Mouse (Mus musculus): Measurements from ENCODE around the gene Vps16. TPM values are rescaled to one million over a fixed set of nuclear protein-coding genes. Genes with fewer than 3 reads are reported as not detected.

Vps16 gene
- total and polyA plus RNA-seq, 3 experiments, result 76.7 to 119 (median 113) TPM

GRCm38 (mm10) chr2:130472908-130473510 lies 48.9 kb downstream of the Vps16 start:
- Histone ChIP-seq H3K79me2 (replicated peaks; ENCODE audit: control insufficient read depth, extremely low read depth, insufficient read depth, poor library complexity, severe bottlenecking) (peaks cover 3% of the 10 kb centered on the region; the same call in 1 of the 2 replicates), H3K4me3 (replicated peaks in 1 of 3; ENCODE audit: low read depth in 2 of 3, low read length in 2 of 3, poor library complexity in 1 of 3) (no peak overlapping the region), H3K27ac (ENCODE audit: insufficient read depth, low read depth) (no peak overlapping the region), H3K27me3 (replicated peaks) (no peaks in the 10 kb centered on the region), H3K4me2 (ENCODE audit: insufficient read depth, low read depth, poor library complexity, severe bottlenecking) (peak overlapping the region; percentile 65), H3K9ac (ENCODE audit: insufficient read depth, low read depth) (peak overlapping the region; percentile 50; the same call in 1 of the 2 replicates), H3K4me1 (ENCODE audit: control insufficient read depth in 1 of 2, insufficient read depth in 2 of 2) (peaks cover 2 to 35% of the 10 kb centered on the region in 2 experiments; a peak in 2 of 4 replicates), H3K9me3 (replicated peaks; ENCODE audit: low read length) (no peaks in the 10 kb centered on the region), H3K36me3 (replicated peaks in 1 of 2; ENCODE audit: control insufficient read depth in 1 of 2, insufficient read depth in 1 of 2, low read length in 1 of 2) (peaks cover 0 to 14% of the 10 kb centered on the region in 2 experiments)
- TF ChIP-seq TCF12 (IDR thresholded peaks at IDR 0.05; ENCODE audit: low read depth, low read length) (peak; percentile 27; the same call in 1 of the 2 replicates), BHLHE40 (IDR thresholded peaks at IDR 0.05; ENCODE audit: low read depth, low read length) (peak; percentile 61), ETS1 (conservative IDR thresholded peaks at IDR 0.05; ENCODE audit: low read depth, low read length) (no peak), JUND (conservative IDR thresholded peaks at IDR 0.05; ENCODE audit: low read depth, low read length) (no peak), EP300 (IDR thresholded peaks at IDR 0.05; ENCODE audit: low read length) (peak; percentile 29; the same call in 1 of the 2 replicates), ZNF384 (IDR thresholded peaks at IDR 0.05; ENCODE audit: low read depth, low read length) (peak; percentile 67)
- in situ Hi-C loops (cut with MboI; ENCODE audit: low pct_ligation_motif_present, low pct_unique_long_range_greater_than_20kb, low sequenced_read_pairs), result no loop called here
- dilution Hi-C loops (cut with MboI; ENCODE audit: extremely low pct_ligation_motif_present, extremely low pct_unique_long_range_greater_than_20kb, low sequenced_read_pairs), result no loop called here
- peak; percentile 40 for DNase-seq (ENCODE audit: extremely low read depth)

GRCm38 (mm10) chr2:130475764-130476163 lies 51.6 kb downstream of the Vps16 start:
- Histone ChIP-seq H3K4me1 (ENCODE audit: control insufficient read depth in 1 of 2, insufficient read depth in 2 of 2) (peaks cover 2 to 35% of the 10 kb centered on the region in 2 experiments; a peak in 2 of 4 replicates), H3K27ac (ENCODE audit: insufficient read depth, low read depth) (no peak overlapping the region), H3K36me3 (replicated peaks in 1 of 2; ENCODE audit: control insufficient read depth in 1 of 2, insufficient read depth in 1 of 2, low read length in 1 of 2) (peaks cover 0 to 16% of the 10 kb centered on the region in 2 experiments), H3K9me3 (replicated peaks; ENCODE audit: low read length) (no peaks in the 10 kb centered on the region), H3K4me3 (replicated peaks in 1 of 3; ENCODE audit: low read depth in 2 of 3, low read length in 2 of 3, poor library complexity in 1 of 3) (no peak overlapping the region), H3K9ac (ENCODE audit: insufficient read depth, low read depth) (no peak overlapping the region), H3K4me2 (ENCODE audit: insufficient read depth, low read depth, poor library complexity, severe bottlenecking) (no peak overlapping the region), H3K27me3 (replicated peaks) (no peaks in the 10 kb centered on the region), H3K79me2 (replicated peaks; ENCODE audit: control insufficient read depth, extremely low read depth, insufficient read depth, poor library complexity, severe bottlenecking) (peaks cover 5% of the 10 kb centered on the region; the same call in 1 of the 2 replicates)
- DNase-seq (ENCODE audit: extremely low read depth), result no peak
- in situ Hi-C loops (cut with MboI; ENCODE audit: low pct_ligation_motif_present, low pct_unique_long_range_greater_than_20kb, low sequenced_read_pairs), result no loop called here
- dilution Hi-C loops (cut with MboI; ENCODE audit: extremely low pct_ligation_motif_present, extremely low pct_unique_long_range_greater_than_20kb, low sequenced_read_pairs), result no loop called here
- no peak for TF ChIP-seq GABPA (IDR thresholded peaks at IDR 0.05; ENCODE audit: insufficient replicate concordance, low read depth, low read length)
- no peak for TF ChIP-seq ZKSCAN1 (IDR thresholded peaks at IDR 0.05; ENCODE audit: borderline replicate concordance, low read depth, low read length)
- no peak for TF ChIP-seq SIN3A (IDR thresholded peaks at IDR 0.05; ENCODE audit: low read length)
- TF ChIP-seq E2F4 (IDR thresholded peaks at IDR 0.05; ENCODE audit: insufficient replicate concordance, low read depth, low read length), result no peak
- TF ChIP-seq TCF12 (IDR thresholded peaks at IDR 0.05; ENCODE audit: low read depth, low read length), result no peak

- TF ChIP-seq MYC (IDR thresholded peaks at IDR 0.05; ENCODE audit: low read depth, low read length) (no peak), ZMIZ1 (IDR thresholded peaks at IDR 0.05; ENCODE audit: low read depth, low read length) (no peak), SMC3 (IDR thresholded peaks at IDR 0.05; ENCODE audit: low read depth, low read length) (no peak), ZNF384 (IDR thresholded peaks at IDR 0.05; ENCODE audit: low read depth, low read length) (no peak), POLR2A (IDR thresholded peaks at IDR 0.05; ENCODE audit: low read depth, low read length) (no peak), USF2 (conservative IDR thresholded peaks at IDR 0.05; ENCODE audit: low read depth, low read length) (no peak), IRF4 (IDR thresholded peaks at IDR 0.05; ENCODE audit: low read depth, low read length) (no peak), TCF12 (IDR thresholded peaks at IDR 0.05; ENCODE audit: low read depth, low read length) (no peak)
- dilution Hi-C loops (cut with MboI; ENCODE audit: extremely low pct_ligation_motif_present, extremely low pct_unique_long_range_greater_than_20kb, low sequenced_read_pairs) (no loop called here), in situ Hi-C loops (cut with MboI; ENCODE audit: low pct_ligation_motif_present, low pct_unique_long_range_greater_than_20kb, low sequenced_read_pairs) (no loop called here)
- DNase-seq (ENCODE audit: extremely low read depth), result no peak
- peaks cover 8% of the 10 kb centered on the region; the same call in 1 of the 2 replicates for H3K79me2 ChIP-seq (replicated peaks; ENCODE audit: control insufficient read depth, extremely low read depth, insufficient read depth, poor library complexity, severe bottlenecking)
- H3K4me1 ChIP-seq (ENCODE audit: control insufficient read depth in 1 of 2, insufficient read depth in 2 of 2), result peaks cover 2 to 35% of the 10 kb centered on the region in 2 experiments; a peak in 2 of 4 replicates
- no peak overlapping the region for H3K9ac ChIP-seq (ENCODE audit: insufficient read depth, low read depth)
- H3K9me3 ChIP-seq (replicated peaks; ENCODE audit: low read length), result no peaks in the 10 kb centered on the region
- no peak overlapping the region for H3K4me3 ChIP-seq (replicated peaks in 1 of 3; ENCODE audit: low read depth in 2 of 3, low read length in 2 of 3, poor library complexity in 1 of 3)
- H3K4me2 ChIP-seq (ENCODE audit: insufficient read depth, low read depth, poor library complexity, severe bottlenecking), result no peak overlapping the region
- H3K27ac ChIP-seq (ENCODE audit: insufficient read depth, low read depth), result no peak overlapping the region
- peaks cover 0 to 16% of the 10 kb centered on the region in 2 experiments for H3K36me3 ChIP-seq (replicated peaks in 1 of 2; ENCODE audit: control insufficient read depth in 1 of 2, insufficient read depth in 1 of 2, low read length in 1 of 2)
- H3K27me3 ChIP-seq (replicated peaks), result no peaks in the 10 kb centered on the region
Observed at GRCm38 (mm10) chr2:130476666-130477297, 52.6 kb downstream of the Vps16 start.
